Mouse (Mus musculus) liver, adult 2 months (tissue): ENCODE results near the gene Cyp27b1. TPM values are rescaled to one million over a fixed set of nuclear protein-coding genes. Genes with fewer than 3 reads are reported as not detected.
A peak's percentile ranks its signal among the peaks of the same experiment; 100 is the strongest.

Experiments used
- DNase-seq: peaks from one replicate; pipeline ENCODE4 v3.0.0-alpha.2; 2011; ENCODE audit warnings: low read depth, low spot score; ENCODE audit errors: extremely low read depth
- H3K27ac ChIP-seq: fragments of 200-500 bp; replicated peaks from 2 replicates; pipeline ENCODE4 v1.5.1; 2012; ENCODE audit warnings: low read depth, mild to moderate bottlenecking, control low read depth, inconsistent platforms, low read length; ENCODE audit not compliant: insufficient read depth
- H3K27me3 ChIP-seq: fragments of 200-500 bp; 2 replicates; pipeline ENCODE4 v1.6.1; 2012; ENCODE audit warnings: mild to moderate bottlenecking, moderate library complexity, low read length, inconsistent platforms; ENCODE audit not compliant: control insufficient read depth, insufficient read depth
- H3K36me3 ChIP-seq: fragments of 200-500 bp; 2 replicates; pipeline ENCODE4 v1.6.1; 2012; ENCODE audit warnings: low read length, inconsistent platforms; ENCODE audit not compliant: control insufficient read depth, insufficient read depth
- H3K4me1 ChIP-seq: fragments of 200-500 bp; 2 replicates; pipeline ENCODE4 v1.6.1; 2011; ENCODE audit warnings: low read length; ENCODE audit not compliant: control insufficient read depth, insufficient read depth
- H3K4me3 ChIP-seq: fragments of 200-500 bp; 2 replicates; pipeline ENCODE4 v1.5.1; 2011; ENCODE audit warnings: low read depth, mild to moderate bottlenecking, control low read depth, low read length, moderate library complexity; ENCODE audit not compliant: insufficient read depth
- H3K79me2 ChIP-seq: fragments of 200-500 bp; 2 replicates; pipeline ENCODE4 v1.6.1; 2012; ENCODE audit warnings: inconsistent platforms, mild to moderate bottlenecking, low read length, moderate library complexity; ENCODE audit not compliant: control insufficient read depth, insufficient read depth
- H3K9ac ChIP-seq: fragments of 200-500 bp; 2 replicates; pipeline ENCODE4 v1.6.1; 2012; ENCODE audit warnings: low read depth, mild to moderate bottlenecking, control low read depth, inconsistent platforms, low read length
- CTCF ChIP-seq: fragments of 200-500 bp; IDR thresholded peaks from 2 replicates; pipeline ENCODE4 v1.5.1; 2011; ENCODE audit warnings: low read depth, low read length, control low read depth
- POLR2A ChIP-seq: fragments of 200-500 bp; IDR thresholded peaks from 2 replicates; pipeline ENCODE4 v1.6.1; 2011; ENCODE audit warnings: low read length, control low read depth; ENCODE audit not compliant: insufficient read depth; ENCODE audit errors: extremely low read depth
- WGBS: fragments of 180-500 bp; shearing (Covaris S2); methylation state at CpG from one replicate; pipeline ENCODE4 v1.1.7; 2018; 5-methylcytosine and 5-hydroxymethylcytosine counted together
- polyA plus RNA-seq: library from polyadenylated mRNA; depleted of rRNA; stranded (reverse); fragments of >200 nt; gene quantifications from 2 replicates; pipeline ENCODE4 v1.2.3, GENCODE M21; 2012; rRNA removed
- total RNA-seq: library from RNA; depleted of rRNA; stranded (reverse); fragments of >200 nt; gene quantifications from 2 replicates; pipeline ENCODE4 v1.2.3, GENCODE M21; 2014; rRNA removed

Cyp27b1 gene
- total and polyA plus RNA-seq, 2 experiments, result 0.05 TPM; not detected in 1

GRCm38 (mm10) chr10:127100414-127100813 is 52.4 kb downstream of the Cyp27b1 start:
- Histone ChIP-seq H3K9ac (no peak overlapping the region), H3K27me3 (no peaks in the 10 kb centered on the region), H3K4me3 (no peak overlapping the region), H3K27ac (no peak overlapping the region), H3K36me3 (peaks cover 3% of the 10 kb centered on the region; the same call in 1 of the 2 replicates), H3K4me1 (peaks cover 3% of the 10 kb centered on the region; the same call in 1 of the 2 replicates), H3K79me2 (no peaks in the 10 kb centered on the region)
- no peak for TF ChIP-seq POLR2A
- TF ChIP-seq CTCF, result no peak
- DNase-seq, result peak; percentile 68
- 47% methylated on average over 8 of the region's 8 CpGs for WGBS

- Histone ChIP-seq H3K9ac (no peak overlapping the region), H3K79me2 (no peaks in the 10 kb centered on the region), H3K4me3 (no peak overlapping the region), H3K27ac (no peak overlapping the region), H3K36me3 (peaks cover 3% of the 10 kb centered on the region; the same call in 1 of the 2 replicates), H3K4me1 (peaks cover 3% of the 10 kb centered on the region; the same call in 1 of the 2 replicates), H3K27me3 (no peaks in the 10 kb centered on the region)
- TF ChIP-seq POLR2A, result no peak
- TF ChIP-seq CTCF, result no peak
- no peak for DNase-seq
- WGBS, result 76% methylated on average over 6 of the region's 6 CpGs
Measured at GRCm38 (mm10) chr10:127101151-127101550, 53.1 kb downstream of the Cyp27b1 start.

Other genes with a start within 250 kb of the Cyp27b1 start
- 5.9 and 8.3 TPM in 2 replicates for gene Atp23, start 146.9 kb upstream of the Cyp27b1 start, total RNA-seq
- gene Atp23, start 146.9 kb upstream of the Cyp27b1 start, polyA plus RNA-seq, result 5.5 and 6.4 TPM in 2 replicates
- gene Ctdsp2, start 69.5 kb upstream of the Cyp27b1 start, total RNA-seq, result 18.4 and 25.7 TPM in 2 replicates
- gene Ctdsp2, start 69.5 kb upstream of the Cyp27b1 start, polyA plus RNA-seq, result 23.1 and 29.3 TPM in 2 replicates
- gene Avil, start 47.5 kb upstream of the Cyp27b1 start, total RNA-seq, result 0.09 and 0.20 TPM in 2 replicates
- gene Avil, start 47.5 kb upstream of the Cyp27b1 start, polyA plus RNA-seq, result 0.06 TPM in 1 of 2 replicates, not detected in the other
- gene Tsfm, start 17.4 kb upstream of the Cyp27b1 start, total RNA-seq, result 21.6 and 26.3 TPM in 2 replicates
- 17.4 and 18.2 TPM in 2 replicates for gene Tsfm, start 17.4 kb upstream of the Cyp27b1 start, polyA plus RNA-seq
- gene Mettl1, start 6.8 kb upstream of the Cyp27b1 start, total RNA-seq, result 5.2 and 6.1 TPM in 2 replicates
- 9.1 and 17.9 TPM in 2 replicates for gene Mettl1, start 6.8 kb upstream of the Cyp27b1 start, polyA plus RNA-seq
- not detected in 2 replicates for gene Eef1akmt3, start 6.7 kb upstream of the Cyp27b1 start, total RNA-seq
- gene Eef1akmt3, start 6.7 kb upstream of the Cyp27b1 start, polyA plus RNA-seq, result 0.09 TPM in 1 of 2 replicates, not detected in the other
- gene March9, start 11.9 kb downstream of the Cyp27b1 start, total RNA-seq, result 0.09 and 0.34 TPM in 2 replicates
- 0.44 and 0.52 TPM in 2 replicates for gene March9, start 11.9 kb downstream of the Cyp27b1 start, polyA plus RNA-seq
- 37.9 and 41.3 TPM in 2 replicates for gene Cdk4, start 15.3 kb downstream of the Cyp27b1 start, total RNA-seq
- gene Cdk4, start 15.3 kb downstream of the Cyp27b1 start, polyA plus RNA-seq, result 54.3 and 58.7 TPM in 2 replicates
- 269 and 278 TPM in 2 replicates for gene Tspan31, start 22.0 kb downstream of the Cyp27b1 start, total RNA-seq
- gene Tspan31, start 22.0 kb downstream of the Cyp27b1 start, polyA plus RNA-seq, result 268 and 298 TPM in 2 replicates
- gene Agap2, start 27.0 kb downstream of the Cyp27b1 start, total RNA-seq, result 0.28 and 0.81 TPM in 2 replicates
- gene Agap2, start 27.0 kb downstream of the Cyp27b1 start, polyA plus RNA-seq, result 0.44 and 0.55 TPM in 2 replicates
- gene Os9, start 72.9 kb downstream of the Cyp27b1 start, total RNA-seq, result 130 TPM in 2 replicates
- gene Os9, start 72.9 kb downstream of the Cyp27b1 start, polyA plus RNA-seq, result 128 and 130 TPM in 2 replicates
- gene B4galnt1, start 117.0 kb downstream of the Cyp27b1 start, total RNA-seq, result 21.9 and 36.3 TPM in 2 replicates
- 85.0 and 89.8 TPM in 2 replicates for gene B4galnt1, start 117.0 kb downstream of the Cyp27b1 start, polyA plus RNA-seq
- gene Slc26a10, start 132.4 kb downstream of the Cyp27b1 start, total RNA-seq, result 1.3 and 3.1 TPM in 2 replicates
- gene Slc26a10, start 132.4 kb downstream of the Cyp27b1 start, polyA plus RNA-seq, result 4.1 and 5.8 TPM in 2 replicates
- gene Arhgef25, start 141.8 kb downstream of the Cyp27b1 start, total RNA-seq, result 0.83 and 0.87 TPM in 2 replicates
- gene Arhgef25, start 141.8 kb downstream of the Cyp27b1 start, polyA plus RNA-seq, result 0.91 and 1.4 TPM in 2 replicates
- gene Dtx3, start 147.5 kb downstream of the Cyp27b1 start, total RNA-seq, result 1.5 and 1.8 TPM in 2 replicates
- gene Dtx3, start 147.5 kb downstream of the Cyp27b1 start, polyA plus RNA-seq, result 5.2 and 10.0 TPM in 2 replicates
- 8.9 and 10.7 TPM in 2 replicates for gene Pip4k2c, start 163.3 kb downstream of the Cyp27b1 start, total RNA-seq
- gene Pip4k2c, start 163.3 kb downstream of the Cyp27b1 start, polyA plus RNA-seq, result 13.0 and 13.9 TPM in 2 replicates
- gene Kif5a, start 215.1 kb downstream of the Cyp27b1 start, total RNA-seq, result 0.55 and 0.74 TPM in 2 replicates
- gene Kif5a, start 215.1 kb downstream of the Cyp27b1 start, polyA plus RNA-seq, result 5.0 and 10.7 TPM in 2 replicates
- 71.3 and 78.5 TPM in 2 replicates for gene Dctn2, start 218.1 kb downstream of the Cyp27b1 start, total RNA-seq
- gene Dctn2, start 218.1 kb downstream of the Cyp27b1 start, polyA plus RNA-seq, result 122 and 132 TPM in 2 replicates
- gene Mbd6, start 240.8 kb downstream of the Cyp27b1 start, total RNA-seq, result 1.0 and 2.6 TPM in 2 replicates
- gene Mbd6, start 240.8 kb downstream of the Cyp27b1 start, polyA plus RNA-seq, result 14.4 and 19.2 TPM in 2 replicates